Mouse (Mus musculus): Measurements from ENCODE around the gene Hoxa5.

The Hoxa5 gene

GRCm38 (mm10) chr6:52227470-52228222 lies 23.3 kb upstream of the Hoxa5 start:
- DNase-seq (ENCODE audit: low spot score in 2 of 2): no peak

- no peak for DNase-seq (ENCODE audit: low spot score in 2 of 2)
Measured at GRCm38 (mm10) chr6:52226569-52227257, 22.3 kb upstream of the Hoxa5 start.

- DNase-seq (ENCODE audit: low spot score in 2 of 2): peak in 1 of 2 experiments; percentile 54
Measured at GRCm38 (mm10) chr6:52225612-52226568, 21.5 kb upstream of the Hoxa5 start.

- no peak for DNase-seq (ENCODE audit: low spot score in 2 of 2)
Measured at GRCm38 (mm10) chr6:52224895-52225611, 20.7 kb upstream of the Hoxa5 start.

GRCm38 (mm10) chr6:52223939-52224760 lies 19.8 kb upstream of the Hoxa5 start:
- DNase-seq (ENCODE audit: low spot score in 2 of 2): peak in 1 of 2 experiments; percentile 11

GRCm38 (mm10) chr6:52222729-52223128 lies 18.3 kb upstream of the Hoxa5 start:
- no peak for DNase-seq (ENCODE audit: low spot score in 2 of 2)

- DNase-seq (ENCODE audit: low spot score in 2 of 2): no peak
Measured at GRCm38 (mm10) chr6:52221993-52222685, 17.8 kb upstream of the Hoxa5 start.

- DNase-seq (ENCODE audit: low spot score in 2 of 2): peak; percentile 73 to 83
Measured at GRCm38 (mm10) chr6:52221337-52221992, 17.1 kb upstream of the Hoxa5 start, which contains the start of gene Hoxa7. TSS of gene Hoxa7 (minus strand) at chr6:52221854.

- DNase-seq (ENCODE audit: low spot score in 2 of 2): no peak
Measured at GRCm38 (mm10) chr6:52220865-52221310, 16.5 kb upstream of the Hoxa5 start.

- DNase-seq (ENCODE audit: low spot score in 2 of 2): peak in 1 of 2 experiments; percentile 22
Measured at GRCm38 (mm10) chr6:52220003-52220864, 15.8 kb upstream of the Hoxa5 start.

- no peak for DNase-seq (ENCODE audit: low spot score in 2 of 2)
Measured at GRCm38 (mm10) chr6:52219234-52219942, 15.0 kb upstream of the Hoxa5 start.

GRCm38 (mm10) chr6:52218643-52219215 lies 14.3 kb upstream of the Hoxa5 start:
- no peak for DNase-seq (ENCODE audit: low spot score in 2 of 2)

GRCm38 (mm10) chr6:52217895-52218642 lies 13.7 kb upstream of the Hoxa5 start:
- DNase-seq (ENCODE audit: low spot score in 2 of 2): no peak

- no peak for DNase-seq (ENCODE audit: low spot score in 2 of 2)
Measured at GRCm38 (mm10) chr6:52217459-52217768, 13.0 kb upstream of the Hoxa5 start.

- no peak for DNase-seq (ENCODE audit: low spot score in 2 of 2)
Measured at GRCm38 (mm10) chr6:52216691-52217458, 12.5 kb upstream of the Hoxa5 start.
